Mouse (Mus musculus) neural tube, embryonic 13.5 days (tissue): ENCODE results near the gene Hus1b. TPM values are rescaled to one million over a fixed set of nuclear protein-coding genes. Genes with fewer than 3 reads are reported as not detected.

Source experiments
- ATAC-seq: fragments of 200-750 bp; cut with Nextera tagmentation; 2 replicates; pipeline ENCODE4 v1.8.0; 2017; ENCODE audit warnings: low read depth, mild to moderate bottlenecking, moderate TSS enrichment, moderate library complexity
- H3K27ac ChIP-seq: fragments of 300-500 bp; sonication (generic); replicated peaks from 2 replicates; pipeline ENCODE4 v1.5.1; 2015; ENCODE audit warnings: moderate library complexity, mild to moderate bottlenecking, inconsistent platforms
- H3K27me3 ChIP-seq: fragments of 300-500 bp; sonication (generic); 2 replicates; pipeline ENCODE4 v1.6.1; 2015; ENCODE audit warnings: mild to moderate bottlenecking, inconsistent platforms
- H3K36me3 ChIP-seq: fragments of 300-500 bp; sonication (generic); 2 replicates; pipeline ENCODE4 v1.6.1; 2015; ENCODE audit warnings: mild to moderate bottlenecking, inconsistent platforms
- H3K4me1 ChIP-seq: fragments of 300-500 bp; sonication (generic); replicated peaks from 2 replicates; pipeline ENCODE4 v1.6.1; 2015; ENCODE audit warnings: inconsistent platforms
- H3K4me2 ChIP-seq: fragments of 300-500 bp; sonication (generic); 2 replicates; pipeline ENCODE4 v1.6.1; 2015; ENCODE audit warnings: inconsistent platforms, mild to moderate bottlenecking, moderate library complexity
- H3K4me3 ChIP-seq: fragments of 300-500 bp; sonication (generic); 2 replicates; pipeline ENCODE4 v1.5.1; 2015; ENCODE audit warnings: mild to moderate bottlenecking, inconsistent platforms
- H3K9ac ChIP-seq: fragments of 300-500 bp; sonication (generic); 2 replicates; pipeline ENCODE4 v1.6.1; 2015; ENCODE audit warnings: moderate library complexity, mild to moderate bottlenecking, inconsistent platforms
- H3K9me3 ChIP-seq: fragments of 300-500 bp; sonication (generic); 2 replicates; pipeline ENCODE4 v1.6.1; 2016; ENCODE audit warnings: inconsistent platforms
- WGBS: fragments of 180-500 bp; shearing (Covaris S2); methylation state at CpG from one replicate; pipeline ENCODE4 v1.1.7; 2015; 5-methylcytosine and 5-hydroxymethylcytosine counted together
- polyA plus RNA-seq: library from polyadenylated mRNA; unstranded; fragments of >200 nt; fragmentation: Nextera tagmentation; extraction: Ambion mirVana; gene quantifications from 2 replicates; pipeline ENCODE4 v1.2.1, GENCODE M21; 2015

Gene Hus1b
- polyA plus RNA-seq, 1 experiment from 2014 or later: not detected

DNA sequence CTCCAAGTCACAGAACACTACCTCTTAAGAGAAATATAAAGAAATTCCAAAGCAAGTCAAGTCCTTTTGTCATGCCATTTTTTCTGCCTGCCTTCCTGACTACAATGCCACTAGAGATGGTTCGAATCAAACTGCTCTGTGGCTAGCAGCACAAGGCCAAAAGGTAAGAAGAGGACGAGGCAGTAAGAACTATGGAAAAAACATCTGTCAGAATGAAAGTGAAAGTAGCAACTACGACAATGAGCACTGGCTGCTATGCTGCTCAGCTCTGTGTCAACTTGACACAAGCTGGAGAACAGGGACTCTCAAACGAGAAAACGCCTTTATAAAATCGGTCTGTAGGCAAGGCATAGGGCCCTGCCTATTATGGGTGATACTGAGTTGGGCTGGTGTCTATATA is 14.6 kb downstream of the Hus1b start:
- no peak overlapping the region for H3K27ac ChIP-seq
- H3K36me3 ChIP-seq: peaks cover 11% of the 10 kb centered on the region; the same call in 1 of the 2 replicates
- no peak overlapping the region for H3K4me3 ChIP-seq
- no peak for ATAC-seq
- H3K4me1 ChIP-seq: no peaks in the 10 kb centered on the region
- no peaks in the 10 kb centered on the region for H3K27me3 ChIP-seq
- WGBS: 77% methylated on average over 6 of the region's 6 CpGs
- H3K9ac ChIP-seq: no peak overlapping the region
- H3K4me2 ChIP-seq: no peak overlapping the region
- H3K9me3 ChIP-seq: no peaks in the 10 kb centered on the region

DNA sequence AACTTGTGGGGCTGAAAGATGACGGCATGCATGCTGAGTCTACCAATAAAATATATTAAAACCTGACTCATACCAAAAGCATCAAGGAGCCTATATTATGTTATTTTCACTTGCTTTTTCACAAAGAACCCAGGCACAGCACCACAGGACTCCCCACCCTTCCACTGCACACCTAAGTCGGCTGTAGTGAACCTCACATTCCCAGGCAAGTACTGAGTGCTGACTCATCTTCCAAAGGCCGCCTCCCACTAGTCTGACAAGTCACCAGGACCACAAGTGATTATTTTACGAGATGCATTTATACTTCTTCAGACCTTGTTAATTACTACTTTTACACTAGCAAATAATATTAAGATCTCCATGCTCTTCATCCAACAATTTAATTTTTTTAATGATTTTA is 15.9 kb downstream of the Hus1b start:
- Histone ChIP-seq H3K4me2 (no peak overlapping the region), H3K4me3 (no peak overlapping the region), H3K36me3 (peaks cover 11% of the 10 kb centered on the region; the same call in 1 of the 2 replicates), H3K4me1 (no peaks in the 10 kb centered on the region), H3K9ac (no peak overlapping the region), H3K27me3 (no peaks in the 10 kb centered on the region), H3K27ac (no peak overlapping the region), H3K9me3 (no peaks in the 10 kb centered on the region)
- WGBS: 79% methylated on average over 4 of the region's 4 CpGs
- ATAC-seq: no peak

DNA sequence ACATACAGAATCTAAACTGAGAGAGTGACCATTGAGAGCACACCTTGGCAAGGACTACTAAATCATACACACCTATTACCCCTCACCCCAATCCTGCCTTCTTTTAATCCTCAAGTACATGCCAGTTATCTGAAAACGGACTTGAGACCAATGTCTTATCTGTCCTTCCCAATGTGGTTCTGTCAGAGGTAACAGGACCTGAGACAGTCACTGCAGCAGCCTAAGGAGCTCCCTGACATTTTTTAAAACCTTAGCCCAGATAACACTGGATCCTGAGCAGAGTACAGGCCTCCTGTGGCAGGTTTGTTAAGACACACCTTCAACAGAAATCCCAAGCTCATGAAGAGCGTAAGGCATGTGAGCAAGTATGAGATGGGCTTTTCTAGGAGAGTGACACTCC is 18.4 kb downstream of the Hus1b start:
- H3K27me3 ChIP-seq: no peaks in the 10 kb centered on the region
- H3K4me2 ChIP-seq: no peak overlapping the region
- H3K9ac ChIP-seq: no peak overlapping the region
- H3K9me3 ChIP-seq: no peaks in the 10 kb centered on the region
- no peaks in the 10 kb centered on the region for H3K4me1 ChIP-seq
- no peak for ATAC-seq
- 91% methylated on average over 2 of the region's 2 CpGs for WGBS
- H3K27ac ChIP-seq: no peak overlapping the region
- H3K4me3 ChIP-seq: no peak overlapping the region
- H3K36me3 ChIP-seq: peaks cover 15% of the 10 kb centered on the region

DNA sequence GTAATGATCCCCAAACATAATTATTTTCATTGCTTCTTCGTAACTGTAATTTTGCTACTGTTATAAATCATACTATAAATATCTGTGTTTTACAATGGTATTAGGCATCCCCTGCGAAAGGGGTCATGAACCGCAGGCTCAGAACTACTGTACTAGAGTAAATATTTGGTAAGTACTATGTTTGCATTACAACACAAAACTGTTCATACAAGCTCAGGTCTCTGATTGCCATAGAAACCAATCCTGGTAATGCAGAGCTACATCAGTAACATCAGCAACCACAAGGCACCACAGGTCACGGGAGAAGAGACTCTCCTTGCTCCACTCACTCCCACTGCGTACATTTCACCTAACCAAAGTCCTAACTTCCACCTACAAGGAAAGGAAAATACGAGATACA is 23.3 kb downstream of the Hus1b start:
- H3K9ac ChIP-seq: no peak overlapping the region
- no peaks in the 10 kb centered on the region for H3K4me1 ChIP-seq
- no peak for ATAC-seq
- H3K4me2 ChIP-seq: no peak overlapping the region
- H3K9me3 ChIP-seq: no peaks in the 10 kb centered on the region
- peaks cover 11% of the 10 kb centered on the region for H3K36me3 ChIP-seq
- H3K4me3 ChIP-seq: no peak overlapping the region
- 89% methylated on average over 6 of the region's 6 CpGs for WGBS
- no peaks in the 10 kb centered on the region for H3K27me3 ChIP-seq
- no peak overlapping the region for H3K27ac ChIP-seq

DNA sequence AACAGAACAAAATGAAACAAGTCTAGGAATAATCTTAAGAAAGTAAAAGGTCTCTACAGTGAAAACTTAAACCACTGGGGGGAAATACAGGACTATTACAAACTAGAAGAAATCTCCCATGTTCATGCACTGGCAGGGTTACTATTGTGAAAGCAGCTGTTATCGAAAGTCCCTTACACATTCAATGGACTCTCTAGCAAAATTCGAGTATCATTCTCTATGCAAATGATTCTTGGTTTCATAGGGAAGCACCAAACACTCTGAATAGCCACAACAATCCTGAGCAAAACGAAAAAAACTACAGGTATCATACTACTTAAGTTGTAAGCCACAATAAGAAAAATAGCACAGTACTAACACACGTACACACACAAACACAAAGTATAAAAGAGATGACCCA is 25.6 kb downstream of the Hus1b start:
- no peak overlapping the region for H3K27ac ChIP-seq
- no peaks in the 10 kb centered on the region for H3K9me3 ChIP-seq
- no peak overlapping the region for H3K9ac ChIP-seq
- no peak overlapping the region for H3K4me3 ChIP-seq
- H3K36me3 ChIP-seq: peaks cover 11% of the 10 kb centered on the region
- no peaks in the 10 kb centered on the region for H3K27me3 ChIP-seq
- 89% methylated on average over 4 of the region's 4 CpGs for WGBS
- ATAC-seq: no peak
- H3K4me1 ChIP-seq: no peaks in the 10 kb centered on the region
- H3K4me2 ChIP-seq: no peak overlapping the region

DNA sequence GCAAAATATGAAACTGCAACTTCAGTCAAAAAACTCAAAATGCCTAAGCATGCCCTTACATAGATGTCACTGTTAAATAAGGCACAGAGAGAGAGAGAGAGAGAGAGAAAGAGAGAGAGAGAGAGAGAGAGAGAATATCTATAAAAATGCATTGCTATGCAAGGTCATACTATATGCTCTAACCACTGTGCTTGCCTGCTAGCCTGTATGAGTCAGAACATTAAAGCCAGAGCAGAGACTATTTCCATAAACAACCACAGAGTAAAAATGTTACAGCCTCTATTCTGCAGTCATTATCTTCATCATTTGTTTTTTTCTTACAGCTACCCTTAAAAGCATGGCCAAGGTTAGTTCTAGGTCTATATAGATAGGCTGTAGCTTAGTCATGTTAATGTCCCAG is 33.8 kb downstream of the Hus1b start:
- H3K9me3 ChIP-seq: no peaks in the 10 kb centered on the region
- H3K4me1 ChIP-seq: peaks cover 6% of the 10 kb centered on the region
- no peak for ATAC-seq
- H3K36me3 ChIP-seq: 0 out of 2 replicates have a peak, but pooled peaks cover 10% of the 10 kb centered on the region
- H3K27me3 ChIP-seq: no peaks in the 10 kb centered on the region
- no peak overlapping the region for H3K4me2 ChIP-seq
- H3K4me3 ChIP-seq: no peak overlapping the region
- no peak overlapping the region for H3K27ac ChIP-seq
- no peak overlapping the region for H3K9ac ChIP-seq

DNA sequence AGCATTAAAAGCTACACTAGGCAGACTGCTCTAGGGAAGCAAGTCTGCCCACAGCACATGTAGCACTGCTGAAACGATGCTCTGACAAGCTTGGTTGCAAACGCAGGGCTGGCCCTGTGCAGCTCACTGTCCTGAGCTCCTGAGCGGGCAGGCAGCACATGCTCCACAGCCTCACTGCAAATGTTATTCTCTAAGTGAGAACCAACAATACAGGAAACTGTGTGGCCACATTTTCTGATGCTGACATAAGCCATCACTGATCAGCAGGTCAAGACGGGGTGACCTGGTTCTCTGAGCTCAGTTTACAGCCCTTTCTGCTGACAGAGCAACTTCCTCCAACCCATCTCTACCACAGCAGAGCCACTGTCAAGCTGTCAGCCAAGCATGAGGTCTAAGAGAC is 34.5 kb downstream of the Hus1b start:
- Histone ChIP-seq H3K27ac (0 out of 2 replicates have a peak overlapping the region, but pooled peaks have one; percentile 6), H3K4me3 (no peak overlapping the region), H3K9ac (no peak overlapping the region), H3K27me3 (no peaks in the 10 kb centered on the region), H3K4me1 (peaks cover 6% of the 10 kb centered on the region), H3K9me3 (no peaks in the 10 kb centered on the region), H3K36me3 (0 out of 2 replicates have a peak, but pooled peaks cover 11% of the 10 kb centered on the region), H3K4me2 (no peak overlapping the region)
- no peak for ATAC-seq
- 35% methylated on average over 4 of the region's 4 CpGs for WGBS

DNA sequence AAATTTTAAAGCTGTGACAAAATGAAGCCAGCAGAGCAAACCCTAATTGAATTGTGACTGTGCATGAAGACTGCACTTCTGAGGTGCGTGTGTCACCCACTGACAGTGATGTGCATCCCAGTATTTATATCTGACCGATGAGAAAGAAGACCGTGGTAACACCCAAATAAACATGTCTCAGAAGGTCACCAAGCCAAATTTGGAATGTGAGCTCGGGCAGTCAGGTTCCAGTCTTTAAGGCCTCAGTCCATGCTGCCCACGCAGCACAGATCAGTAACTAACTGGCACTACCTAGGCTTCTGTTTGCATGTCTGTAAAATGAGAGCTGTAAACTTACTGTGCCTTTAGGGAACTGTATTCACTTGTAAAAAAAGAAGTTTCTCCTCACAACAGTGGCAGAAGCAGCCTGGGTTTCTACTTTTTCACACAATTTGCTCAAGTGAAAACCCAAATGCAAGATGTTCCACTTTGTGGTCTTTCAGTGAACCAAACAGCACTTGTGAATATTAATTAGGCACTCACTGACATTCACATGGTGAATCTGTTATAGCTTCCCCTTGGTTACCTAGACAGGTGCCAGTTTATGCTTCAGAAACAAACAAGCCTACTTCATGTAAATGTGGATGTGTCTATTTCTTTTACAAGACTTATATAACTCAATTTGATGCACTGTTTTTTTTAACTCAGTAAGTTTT is 35.5 kb downstream of the Hus1b start:
- no peaks in the 10 kb centered on the region for H3K27me3 ChIP-seq
- WGBS: 76% methylated on average over 5 of the region's 5 CpGs
- ATAC-seq: no peak
- peaks cover 6% of the 10 kb centered on the region for H3K4me1 ChIP-seq
- H3K27ac ChIP-seq: no peak overlapping the region
- H3K4me2 ChIP-seq: no peak overlapping the region
- H3K4me3 ChIP-seq: no peak overlapping the region
- H3K9ac ChIP-seq: no peak overlapping the region
- H3K36me3 ChIP-seq: 0 out of 2 replicates have a peak, but pooled peaks cover 11% of the 10 kb centered on the region
- no peaks in the 10 kb centered on the region for H3K9me3 ChIP-seq

DNA sequence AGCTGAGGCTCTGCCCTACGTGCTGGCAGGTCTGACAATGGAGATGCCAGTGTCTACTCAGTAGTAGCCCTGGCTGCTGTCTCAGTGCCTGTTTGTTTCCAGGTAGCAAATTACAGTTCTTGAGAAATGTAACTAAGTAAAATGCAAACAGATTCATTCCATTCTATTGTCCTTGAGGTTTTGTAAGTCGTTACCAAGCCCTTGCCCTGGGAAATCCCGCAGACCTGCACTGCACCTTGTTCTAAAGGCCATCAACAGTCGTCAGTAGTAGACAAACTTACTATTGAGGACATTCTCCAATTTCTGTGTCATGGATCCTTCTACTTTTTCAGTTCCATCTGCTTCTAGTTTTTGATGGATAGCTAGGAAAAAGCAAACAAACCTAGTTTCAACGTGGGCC is 36.7 kb downstream of the Hus1b start:
- Histone ChIP-seq H3K36me3 (0 out of 2 replicates have a peak, but pooled peaks cover 14% of the 10 kb centered on the region), H3K9ac (no peak overlapping the region), H3K4me3 (no peak overlapping the region), H3K4me1 (peaks cover 6% of the 10 kb centered on the region), H3K27me3 (no peaks in the 10 kb centered on the region), H3K9me3 (no peaks in the 10 kb centered on the region), H3K27ac (no peak overlapping the region), H3K4me2 (no peak overlapping the region)
- ATAC-seq: no peak
- 78% methylated on average over 5 of the region's 5 CpGs for WGBS

DNA sequence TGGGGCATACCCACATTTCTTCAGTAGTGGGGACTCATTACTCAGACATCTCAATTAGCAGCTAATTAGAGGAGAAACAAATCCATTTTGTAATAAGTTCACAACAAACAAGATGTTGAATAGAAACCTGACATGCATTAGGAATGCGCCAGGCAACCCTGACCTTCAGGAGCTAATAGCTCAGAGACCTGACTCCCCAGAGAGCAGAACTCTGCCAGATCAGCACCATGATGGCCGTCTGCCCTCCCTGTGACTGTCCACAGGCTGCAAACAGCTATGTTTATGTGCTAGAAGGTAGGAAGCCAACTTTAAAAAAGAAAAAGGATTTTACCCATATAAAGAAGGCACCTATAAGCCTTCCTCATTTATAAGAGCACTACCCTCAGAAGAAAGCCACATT is 45.3 kb downstream of the Hus1b start:
- Histone ChIP-seq H3K4me3 (no peak overlapping the region), H3K9ac (no peak overlapping the region), H3K27ac (no peak overlapping the region), H3K27me3 (no peaks in the 10 kb centered on the region), H3K36me3 (peaks cover 34% of the 10 kb centered on the region), H3K9me3 (no peaks in the 10 kb centered on the region), H3K4me1 (no peaks in the 10 kb centered on the region), H3K4me2 (no peak overlapping the region)
- ATAC-seq: no peak
- WGBS: 54% methylated on average over 2 of the region's 2 CpGs

DNA sequence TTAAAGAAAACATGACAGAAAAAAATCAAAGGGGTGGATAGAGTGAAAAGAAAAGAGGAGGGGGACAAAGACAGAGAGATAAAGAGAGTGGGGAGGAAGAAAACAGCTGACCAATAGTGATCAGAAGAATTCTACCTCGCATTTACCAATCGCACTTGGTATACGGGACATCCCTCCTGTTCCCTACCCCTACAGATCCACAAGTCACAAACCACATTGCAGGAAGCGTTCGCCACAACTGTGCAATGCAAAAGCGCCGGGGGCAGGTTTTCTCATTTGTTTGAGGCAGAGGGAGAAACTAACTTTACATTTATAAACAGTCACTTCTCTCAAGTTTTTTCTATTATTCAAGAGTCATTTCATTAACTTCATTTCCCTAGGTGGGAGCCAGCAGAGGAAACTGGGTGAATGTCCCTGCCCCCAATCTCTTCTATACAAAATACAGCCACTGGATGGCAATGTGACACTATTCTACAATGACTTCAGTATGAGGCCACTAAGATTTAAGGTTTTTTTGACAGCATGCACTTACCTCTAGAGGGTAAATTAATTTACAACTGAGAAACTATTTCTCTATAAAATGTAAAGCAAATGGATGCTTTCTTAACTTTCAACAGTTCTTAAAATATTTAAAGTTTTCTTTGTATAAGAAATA is 46.0 kb downstream of the Hus1b start:
- Histone ChIP-seq H3K9ac (no peak overlapping the region), H3K4me1 (no peaks in the 10 kb centered on the region), H3K4me2 (no peak overlapping the region), H3K27me3 (no peaks in the 10 kb centered on the region), H3K27ac (no peak overlapping the region), H3K4me3 (no peak overlapping the region), H3K36me3 (peaks cover 34% of the 10 kb centered on the region), H3K9me3 (no peaks in the 10 kb centered on the region)
- 90% methylated on average over 7 of the region's 7 CpGs for WGBS
- no peak for ATAC-seq
